Mouse (Mus musculus): ENCODE measurements around the gene Fstl3.
"Not testable (repeated sequence)": the region's sequence is repeated elsewhere in the genome, so short reads cannot be mapped to it uniquely, and the experiment has no call there.

Gene Fstl3

DNA sequence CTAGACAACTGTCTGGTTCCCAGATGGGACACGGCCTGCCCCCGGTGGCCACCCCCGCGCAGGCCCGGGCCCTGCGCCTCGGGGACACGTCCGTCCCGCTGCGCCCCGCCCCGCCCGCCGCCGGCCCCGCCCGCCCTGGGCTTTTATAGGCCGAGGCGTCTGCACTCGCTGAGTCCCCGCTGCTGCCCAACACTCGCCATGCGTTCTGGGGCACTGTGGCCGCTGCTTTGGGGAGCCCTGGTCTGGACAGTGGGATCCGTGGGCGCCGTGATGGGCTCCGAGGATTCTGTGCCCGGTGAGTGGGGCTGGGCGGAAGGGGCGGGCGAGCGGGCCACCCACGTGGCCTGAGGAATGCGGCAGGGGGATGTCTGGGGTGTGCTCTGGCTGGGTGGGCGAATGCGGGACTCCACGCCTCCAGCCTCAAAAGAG is at the start of gene Fstl3:
Fstl3 (plus strand) TSS at position 170 of the 429 bp plus-strand sequence.
- peak; percentile 24 for DNase-seq (ENCODE audit: low spot score)

GRCm38 (mm10) chr10:79728323-79729249 is 48.5 kb upstream of the Fstl3 start:
- DNase-seq (ENCODE audit: low spot score): no peak

DNA sequence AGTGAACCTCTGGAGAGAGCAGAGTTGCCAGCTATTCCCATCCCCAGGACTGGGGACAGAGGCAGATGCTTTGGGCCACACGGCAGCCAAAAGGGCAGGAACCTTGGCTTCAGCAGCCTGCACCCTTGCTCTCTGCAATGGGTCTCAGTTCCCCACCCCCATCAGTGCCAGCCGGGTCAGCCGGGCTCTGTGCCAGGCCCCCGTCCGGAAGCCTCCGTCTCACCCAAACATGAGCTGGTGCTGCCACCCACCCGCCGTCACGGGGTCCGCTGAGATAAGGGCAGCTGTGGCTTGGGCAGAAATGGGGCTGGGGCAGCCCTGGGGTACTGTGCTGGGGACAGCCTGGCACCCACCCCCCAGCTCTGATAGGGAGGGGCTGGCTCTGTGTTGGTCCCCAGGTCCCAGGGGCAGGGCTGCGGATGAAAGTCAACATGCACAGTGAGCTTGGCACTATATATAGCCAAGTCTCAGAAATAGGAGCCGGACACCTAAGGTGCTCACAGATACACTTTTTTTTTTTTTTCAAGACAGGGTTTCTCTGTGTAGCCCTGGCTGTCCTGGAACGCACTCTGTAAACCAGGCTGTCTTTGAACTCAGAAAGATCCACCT is 47.6 kb upstream of the Fstl3 start:
- no peak for DNase-seq (ENCODE audit: low spot score)

GRCm38 (mm10) chr10:79732500-79732899 is 44.6 kb upstream of the Fstl3 start:
- no peak for DNase-seq (ENCODE audit: low spot score)

DNA sequence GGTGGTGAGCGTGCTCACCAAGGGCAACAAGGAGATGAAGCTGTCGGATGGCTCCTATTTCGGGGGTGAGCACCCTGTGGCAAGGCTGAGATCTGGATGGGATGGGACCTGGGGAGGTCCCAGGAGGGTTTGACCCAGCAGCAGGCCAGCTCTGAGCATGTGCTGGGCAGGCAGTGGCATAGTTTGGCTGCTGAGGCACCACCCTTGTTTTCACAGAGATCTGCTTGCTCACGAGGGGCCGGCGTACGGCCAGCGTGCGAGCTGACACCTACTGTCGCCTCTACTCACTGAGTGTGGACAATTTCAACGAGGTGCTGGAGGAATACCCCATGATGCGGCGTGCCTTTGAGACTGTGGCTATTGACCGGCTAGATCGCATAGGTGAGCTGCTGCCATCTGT is 43.2 kb upstream of the Fstl3 start:
- DNase-seq (ENCODE audit: low spot score): no peak

DNA sequence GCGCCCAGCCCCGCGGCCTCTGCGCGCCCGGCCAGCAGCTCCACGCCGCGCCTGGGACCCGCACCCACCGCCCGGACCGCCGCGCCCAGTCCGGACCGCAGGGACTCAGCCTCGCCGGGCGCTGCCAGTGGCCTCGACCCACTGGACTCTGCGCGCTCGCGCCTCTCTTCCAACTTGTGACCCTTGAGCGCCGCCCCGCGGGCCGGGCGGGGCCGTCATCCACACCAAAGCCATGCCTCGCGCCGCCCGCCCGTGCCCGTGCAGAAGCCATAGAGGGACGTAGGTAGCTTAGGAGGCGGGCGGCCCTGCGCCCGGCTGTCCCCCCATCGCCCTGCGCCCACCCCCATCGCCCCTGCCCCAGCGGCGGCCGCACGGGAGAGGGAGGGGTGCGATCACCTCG is 41.7 kb upstream of the Fstl3 start:
- DNase-seq (ENCODE audit: low spot score): no peak

DNA sequence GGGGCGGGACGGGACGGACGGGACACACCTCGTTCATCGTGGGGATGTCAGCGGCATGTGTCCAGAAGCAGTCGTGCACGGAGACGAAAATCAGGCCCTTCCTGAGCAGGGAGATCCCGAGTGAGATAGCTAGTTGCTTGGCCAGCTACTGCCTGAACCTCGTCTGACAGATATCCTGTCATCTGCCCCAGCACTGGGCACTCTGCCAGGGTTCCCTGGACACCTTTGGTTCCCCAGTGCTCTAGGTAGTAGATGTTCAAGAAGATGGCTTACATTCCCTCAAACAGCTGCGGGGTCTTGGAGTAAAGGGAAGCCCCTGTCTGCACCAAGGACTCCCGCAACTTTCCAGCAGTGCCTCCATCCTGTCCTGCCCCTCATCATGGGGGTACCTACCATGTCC is 40.4 kb upstream of the Fstl3 start:
- DNase-seq (ENCODE audit: low spot score): no peak

- DNase-seq (ENCODE audit: low spot score): no peak
Observed at GRCm38 (mm10) chr10:79738259-79738658, 38.8 kb upstream of the Fstl3 start.

GRCm38 (mm10) chr10:79739234-79739633 is 37.8 kb upstream of the Fstl3 start:
- no peak for DNase-seq (ENCODE audit: low spot score)

- DNase-seq (ENCODE audit: low spot score): peak; percentile 45
Observed at GRCm38 (mm10) chr10:79740863-79741262, 36.2 kb upstream of the Fstl3 start.

GRCm38 (mm10) chr10:79743161-79743560 is 33.9 kb upstream of the Fstl3 start:
- DNase-seq (ENCODE audit: low spot score): no peak

GRCm38 (mm10) chr10:79743650-79744365 is 33.3 kb upstream of the Fstl3 start:
- no peak for DNase-seq (ENCODE audit: low spot score)

DNA sequence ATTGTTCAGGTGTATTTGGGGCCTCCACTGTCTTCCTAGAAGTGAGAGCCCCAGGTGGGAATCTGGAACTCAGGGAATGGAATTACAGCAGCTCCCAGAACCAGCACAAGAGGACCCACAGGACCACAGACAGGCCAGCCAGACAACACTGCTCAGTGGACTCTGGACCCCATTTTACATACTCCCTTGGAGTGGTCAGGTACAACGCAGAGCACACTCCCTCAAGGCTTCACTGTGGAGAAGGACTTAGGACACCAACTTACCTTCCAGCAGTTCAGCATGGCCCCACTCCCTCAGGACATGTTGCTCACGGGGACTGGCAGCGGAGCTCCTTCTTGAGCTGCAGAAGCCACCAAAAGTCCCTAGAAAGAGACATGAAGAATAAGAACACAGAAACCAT is 31.7 kb upstream of the Fstl3 start:
- DNase-seq (ENCODE audit: low spot score): no peak

- DNase-seq (ENCODE audit: low spot score): peak; percentile 99
Observed at GRCm38 (mm10) chr10:79745898-79746773, 30.9 kb upstream of the Fstl3 start, which contains the start of gene Polrmt. TSS of gene Polrmt (minus strand) at chr10:79746581.

- DNase-seq (ENCODE audit: low spot score): no peak
Observed at GRCm38 (mm10) chr10:79746774-79747151, 30.3 kb upstream of the Fstl3 start.

DNA sequence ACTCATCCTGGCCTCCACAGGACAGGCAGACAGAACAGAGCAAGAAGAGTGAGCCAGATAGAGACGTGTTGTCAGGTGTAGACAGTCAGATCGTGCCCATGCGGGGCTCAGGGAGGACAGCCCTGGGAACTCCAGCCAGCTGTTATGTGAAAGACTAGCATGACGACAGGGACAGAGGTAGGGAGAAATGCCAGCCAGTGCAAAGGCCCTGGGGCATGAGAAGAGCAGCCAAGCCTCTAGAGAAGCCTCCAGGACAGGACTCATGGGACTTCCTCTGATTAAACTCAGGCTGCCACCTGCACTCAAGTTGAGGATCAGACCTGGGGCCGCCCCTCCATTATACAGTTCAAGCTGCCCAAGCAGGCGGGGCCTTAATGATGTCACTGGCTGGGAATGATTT is 28.6 kb upstream of the Fstl3 start:
- DNase-seq (ENCODE audit: low spot score): no peak

GRCm38 (mm10) chr10:79754856-79755516 is 22.1 kb upstream of the Fstl3 start, which contains the start of gene Fgf22:
TSS of gene Fgf22 (plus strand) at chr10:79755076.
- DNase-seq (ENCODE audit: low spot score): peak; percentile 85

- DNase-seq (ENCODE audit: low spot score): no peak
Observed at GRCm38 (mm10) chr10:79755854-79756253, 21.2 kb upstream of the Fstl3 start.

DNA sequence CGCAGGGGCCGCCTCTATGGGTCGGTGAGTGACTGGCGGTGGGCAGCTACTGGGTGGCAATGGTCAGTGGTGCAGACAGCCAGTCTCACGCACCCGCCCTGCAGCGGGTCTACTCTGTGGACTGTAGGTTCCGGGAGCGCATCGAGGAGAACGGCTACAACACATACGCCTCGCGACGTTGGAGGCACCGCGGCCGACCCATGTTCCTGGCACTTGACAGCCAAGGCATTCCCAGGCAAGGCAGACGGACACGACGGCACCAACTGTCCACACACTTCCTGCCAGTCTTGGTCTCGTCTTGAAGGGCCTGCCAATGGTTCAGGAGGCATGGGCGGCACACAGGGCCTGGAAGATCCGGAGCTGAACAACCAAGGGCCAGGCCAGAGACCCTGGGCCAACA is 20.4 kb upstream of the Fstl3 start:
- DNase-seq (ENCODE audit: low spot score): no peak

DNA sequence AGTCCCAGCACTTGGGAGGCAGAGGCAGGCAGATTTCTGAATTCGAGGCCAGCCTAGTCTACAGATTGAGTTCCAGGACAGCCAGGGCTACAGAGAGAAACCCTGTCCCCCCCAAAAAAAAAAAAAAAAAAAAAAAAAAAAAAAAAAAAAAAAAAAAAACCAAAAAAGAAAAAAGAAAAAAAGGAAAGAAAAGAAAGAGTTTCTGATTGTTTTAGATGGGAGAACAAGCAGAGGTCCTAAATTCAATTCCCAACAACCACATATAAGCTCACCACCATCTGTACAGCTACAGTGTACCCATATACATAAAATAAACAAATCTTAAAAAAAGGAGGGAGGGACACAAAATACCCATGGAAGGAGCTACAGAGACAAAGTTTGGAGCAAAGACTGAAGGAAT is 17.4 kb upstream of the Fstl3 start:
- not testable (repeated sequence) for DNase-seq (ENCODE audit: low spot score)

- DNase-seq (ENCODE audit: low spot score): no peak
Observed at GRCm38 (mm10) chr10:79760603-79761143, 16.4 kb upstream of the Fstl3 start.
